Mouse (Mus musculus): ENCODE data around the gene Sec11a. TPM values are rescaled to one million over a fixed set of nuclear protein-coding genes. Genes with fewer than 3 reads are reported as not detected.

Gene Sec11a
- polyA plus RNA-seq, 1 experiment: 0.23 TPM

GRCm38 (mm10) chr7:80873038-80873437, 74.5 kb downstream of the Sec11a start:
- peaks cover 7% of the 10 kb centered on the region for H3K36me3 ChIP-seq (ENCODE audit: control insufficient read depth)
- H3K27me3 ChIP-seq (ENCODE audit: control insufficient read depth): peaks cover 3% of the 10 kb centered on the region
- H3K4me1 ChIP-seq (ENCODE audit: control insufficient read depth): no peaks in the 10 kb centered on the region
- no peak overlapping the region for H3K4me3 ChIP-seq (replicated peaks)
- no peaks in the 10 kb centered on the region; the same call in 1 of the 2 replicates for H3K9me3 ChIP-seq (ENCODE audit: control insufficient read depth, low read length)
- TF ChIP-seq TAL1 (IDR thresholded peaks at IDR 0.05; ENCODE audit: low read length) (no peak), GATA1 (IDR thresholded peaks at IDR 0.05; ENCODE audit: low read length) (no peak)

DNA sequence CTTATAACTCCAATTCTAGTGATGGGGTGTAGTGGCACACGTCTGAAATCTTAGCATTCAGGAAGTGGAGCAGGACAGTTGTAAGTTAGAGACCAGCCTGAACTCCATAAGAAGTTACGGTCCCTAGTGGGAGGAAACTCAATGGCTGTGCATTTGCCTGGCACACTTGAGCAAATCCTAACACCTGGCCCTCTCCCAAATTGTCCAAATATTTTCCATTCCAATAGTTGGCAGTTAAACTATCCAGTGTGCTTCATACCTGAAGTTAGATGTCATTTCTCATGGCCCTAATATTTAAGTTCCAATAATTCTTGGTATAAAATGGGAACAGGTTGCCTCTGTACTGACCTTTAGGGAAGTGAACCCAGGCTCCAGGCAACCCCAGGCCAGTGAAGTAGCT, 78.9 kb downstream of the Sec11a start:
- H3K27me3 ChIP-seq (ENCODE audit: control insufficient read depth): no peaks in the 10 kb centered on the region
- no peaks in the 10 kb centered on the region for H3K9me3 ChIP-seq (ENCODE audit: control insufficient read depth, low read length)
- TF ChIP-seq TAL1 (IDR thresholded peaks at IDR 0.05; ENCODE audit: low read length) (no peak), GATA1 (IDR thresholded peaks at IDR 0.05; ENCODE audit: low read length) (no peak)
- no peak overlapping the region for H3K4me3 ChIP-seq (replicated peaks)
- H3K4me1 ChIP-seq (ENCODE audit: control insufficient read depth): peaks cover 3% of the 10 kb centered on the region
- H3K36me3 ChIP-seq (ENCODE audit: control insufficient read depth): no peaks in the 10 kb centered on the region; the same call in 1 of the 2 replicates

- no peak overlapping the region for H3K4me3 ChIP-seq (replicated peaks)
- no peaks in the 10 kb centered on the region; the same call in 1 of the 2 replicates for H3K36me3 ChIP-seq (ENCODE audit: control insufficient read depth)
- H3K9me3 ChIP-seq (ENCODE audit: control insufficient read depth, low read length): no peaks in the 10 kb centered on the region
- TF ChIP-seq TAL1 (IDR thresholded peaks at IDR 0.05; ENCODE audit: low read length) (no peak), GATA1 (IDR thresholded peaks at IDR 0.05; ENCODE audit: low read length) (no peak)
- peaks cover 7% of the 10 kb centered on the region for H3K4me1 ChIP-seq (ENCODE audit: control insufficient read depth)
- H3K27me3 ChIP-seq (ENCODE audit: control insufficient read depth): no peaks in the 10 kb centered on the region
Observed at GRCm38 (mm10) chr7:80866514-80867147, 80.9 kb downstream of the Sec11a start.

GRCm38 (mm10) chr7:80865521-80865920, 82.1 kb downstream of the Sec11a start:
- Histone ChIP-seq H3K4me1 (ENCODE audit: control insufficient read depth) (peaks cover 17% of the 10 kb centered on the region), H3K36me3 (ENCODE audit: control insufficient read depth) (no peaks in the 10 kb centered on the region; the same call in 1 of the 2 replicates), H3K4me3 (replicated peaks) (no peak overlapping the region), H3K27me3 (ENCODE audit: control insufficient read depth) (no peaks in the 10 kb centered on the region), H3K9me3 (ENCODE audit: control insufficient read depth, low read length) (no peaks in the 10 kb centered on the region)
- no peak for TF ChIP-seq TAL1 (IDR thresholded peaks at IDR 0.05; ENCODE audit: low read length)
- no peak for TF ChIP-seq GATA1 (IDR thresholded peaks at IDR 0.05; ENCODE audit: low read length)

DNA sequence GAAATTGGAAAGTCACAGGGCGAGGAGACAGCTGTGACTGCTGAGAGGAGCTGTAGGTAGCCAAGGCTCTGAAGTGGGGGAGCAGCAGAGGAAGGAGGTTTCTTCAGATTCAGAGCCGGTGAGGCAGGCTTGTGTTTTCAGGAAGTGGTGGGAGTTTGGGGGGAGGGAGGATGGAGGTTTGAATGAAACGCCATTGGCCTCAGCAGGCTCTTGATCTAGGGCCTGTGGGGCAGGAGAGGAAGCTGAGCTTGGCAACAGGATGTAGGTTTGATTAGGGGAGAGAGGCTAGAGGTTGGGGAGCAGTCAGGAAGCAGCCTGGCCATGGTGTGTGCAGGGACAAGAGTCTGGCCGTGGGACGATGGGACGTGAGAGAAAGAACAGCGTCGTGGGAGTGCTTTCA, 82.7 kb downstream of the Sec11a start:
- H3K27me3 ChIP-seq (ENCODE audit: control insufficient read depth): no peaks in the 10 kb centered on the region
- H3K9me3 ChIP-seq (ENCODE audit: control insufficient read depth, low read length): no peaks in the 10 kb centered on the region
- TF ChIP-seq TAL1 (IDR thresholded peaks at IDR 0.05; ENCODE audit: low read length) (no peak), GATA1 (IDR thresholded peaks at IDR 0.05; ENCODE audit: low read length) (no peak)
- H3K36me3 ChIP-seq (ENCODE audit: control insufficient read depth): no peaks in the 10 kb centered on the region; the same call in 1 of the 2 replicates
- no peak overlapping the region for H3K4me3 ChIP-seq (replicated peaks)
- H3K4me1 ChIP-seq (ENCODE audit: control insufficient read depth): peaks cover 24% of the 10 kb centered on the region

DNA sequence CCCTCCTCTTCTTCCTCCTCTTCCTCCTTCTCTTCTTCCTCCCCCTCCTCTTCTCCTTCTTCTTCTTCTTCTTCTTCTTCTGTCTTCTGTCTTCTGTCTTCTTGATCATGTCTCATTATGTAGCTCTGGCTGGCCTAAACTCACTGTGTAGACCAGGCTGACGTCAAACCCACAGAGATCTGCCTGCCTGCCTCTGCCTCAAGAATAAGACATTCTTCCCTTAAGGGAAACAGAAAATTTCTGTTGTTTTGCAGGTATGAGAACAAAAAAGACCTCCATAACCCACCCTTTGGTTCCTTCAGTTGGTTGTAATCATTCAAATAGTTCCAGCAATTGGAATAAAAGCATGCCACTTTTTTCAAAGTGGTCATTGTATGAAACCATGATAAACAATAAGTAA, 83.4 kb downstream of the Sec11a start:
- H3K4me3 ChIP-seq (replicated peaks): no peak overlapping the region
- H3K4me1 ChIP-seq (ENCODE audit: control insufficient read depth): peaks cover 24% of the 10 kb centered on the region
- H3K36me3 ChIP-seq (ENCODE audit: control insufficient read depth): no peaks in the 10 kb centered on the region; the same call in 1 of the 2 replicates
- TF ChIP-seq GATA1 (IDR thresholded peaks at IDR 0.05; ENCODE audit: low read length): no peak
- H3K9me3 ChIP-seq (ENCODE audit: control insufficient read depth, low read length): no peaks in the 10 kb centered on the region
- H3K27me3 ChIP-seq (ENCODE audit: control insufficient read depth): no peaks in the 10 kb centered on the region

GRCm38 (mm10) chr7:80863520-80863919, 84.1 kb downstream of the Sec11a start:
- Histone ChIP-seq H3K36me3 (ENCODE audit: control insufficient read depth) (no peaks in the 10 kb centered on the region; the same call in 1 of the 2 replicates), H3K9me3 (ENCODE audit: control insufficient read depth, low read length) (no peaks in the 10 kb centered on the region), H3K27me3 (ENCODE audit: control insufficient read depth) (no peaks in the 10 kb centered on the region), H3K4me1 (ENCODE audit: control insufficient read depth) (peaks cover 24% of the 10 kb centered on the region), H3K4me3 (replicated peaks) (no peak overlapping the region)
- TF ChIP-seq TAL1 (IDR thresholded peaks at IDR 0.05; ENCODE audit: low read length) (no peak), GATA1 (IDR thresholded peaks at IDR 0.05; ENCODE audit: low read length) (no peak)

DNA sequence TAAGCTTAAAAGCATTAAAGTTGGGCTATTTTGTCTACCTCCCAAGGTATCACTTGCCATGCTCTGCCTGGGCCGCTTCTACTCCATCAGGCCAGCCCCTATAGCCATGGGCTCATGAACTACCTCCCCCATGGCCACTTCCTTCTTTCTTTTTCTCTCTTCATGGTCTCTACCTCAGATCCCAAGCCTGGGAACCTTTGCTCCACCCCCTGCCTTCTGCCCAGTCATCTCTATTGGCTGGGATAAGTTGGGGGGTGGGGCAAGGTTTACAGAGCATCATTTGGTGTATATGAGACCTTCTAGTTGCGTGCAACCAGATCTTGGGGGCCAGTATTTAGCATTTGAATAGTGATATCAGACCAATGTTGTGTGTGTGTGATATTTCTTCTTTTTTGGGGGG, 85.1 kb downstream of the Sec11a start:
- TF ChIP-seq GATA1 (IDR thresholded peaks at IDR 0.05; ENCODE audit: low read length) (no peak), TAL1 (IDR thresholded peaks at IDR 0.05; ENCODE audit: low read length) (no peak)
- H3K9me3 ChIP-seq (ENCODE audit: control insufficient read depth, low read length): no peaks in the 10 kb centered on the region
- H3K27me3 ChIP-seq (ENCODE audit: control insufficient read depth): no peaks in the 10 kb centered on the region
- peaks cover 24% of the 10 kb centered on the region for H3K4me1 ChIP-seq (ENCODE audit: control insufficient read depth)
- no peak overlapping the region for H3K4me3 ChIP-seq (replicated peaks)
- H3K36me3 ChIP-seq (ENCODE audit: control insufficient read depth): no peaks in the 10 kb centered on the region; the same call in 1 of the 2 replicates

GRCm38 (mm10) chr7:80860729-80861274, 86.8 kb downstream of the Sec11a start, which contains the start of gene Zscan2:
Gene Zscan2, plus strand, starts transcription at chr7:80860920.
- Histone ChIP-seq H3K27me3 (ENCODE audit: control insufficient read depth) (no peaks in the 10 kb centered on the region), H3K36me3 (ENCODE audit: control insufficient read depth) (no peaks in the 10 kb centered on the region; the same call in 1 of the 2 replicates), H3K4me3 (replicated peaks) (peak within 1 kb of the TSS; percentile 83), H3K4me1 (ENCODE audit: control insufficient read depth) (peaks cover 21% of the 10 kb centered on the region), H3K9me3 (ENCODE audit: control insufficient read depth, low read length) (no peaks in the 10 kb centered on the region)
- TF ChIP-seq TAL1 (IDR thresholded peaks at IDR 0.05; ENCODE audit: low read length) (no peak), GATA1 (IDR thresholded peaks at IDR 0.05; ENCODE audit: low read length) (no peak)

Data from erythroblast, embryonic 14.5 days (primary cell).